Mouse (Mus musculus) granulocyte monocyte progenitor cell, adult 5-6 weeks (primary cell): ENCODE measurements at regions not wholly inside any gene's neighbourhood (a gene's known extent, or its start where the extent isn't known, plus 50 kb on each side); places are given as distances from the start of the nearest gene placed in this dataset.

Source experiments
- ATAC-seq: replicated peaks from 2 replicates; pipeline ENCODE4 v1.8.0; 2016; ENCODE audit warnings: mild to moderate bottlenecking, moderate TSS enrichment, inconsistent platforms; ENCODE audit not compliant: poor library complexity, severe bottlenecking

- ATAC-seq = no peak
Observed at GRCm38 (mm10) chr17:75603417-75604086, 51.8 kb upstream of the Fam98a start.
